Mouse (Mus musculus): ENCODE data around the gene Dcdc2b.

DNA sequence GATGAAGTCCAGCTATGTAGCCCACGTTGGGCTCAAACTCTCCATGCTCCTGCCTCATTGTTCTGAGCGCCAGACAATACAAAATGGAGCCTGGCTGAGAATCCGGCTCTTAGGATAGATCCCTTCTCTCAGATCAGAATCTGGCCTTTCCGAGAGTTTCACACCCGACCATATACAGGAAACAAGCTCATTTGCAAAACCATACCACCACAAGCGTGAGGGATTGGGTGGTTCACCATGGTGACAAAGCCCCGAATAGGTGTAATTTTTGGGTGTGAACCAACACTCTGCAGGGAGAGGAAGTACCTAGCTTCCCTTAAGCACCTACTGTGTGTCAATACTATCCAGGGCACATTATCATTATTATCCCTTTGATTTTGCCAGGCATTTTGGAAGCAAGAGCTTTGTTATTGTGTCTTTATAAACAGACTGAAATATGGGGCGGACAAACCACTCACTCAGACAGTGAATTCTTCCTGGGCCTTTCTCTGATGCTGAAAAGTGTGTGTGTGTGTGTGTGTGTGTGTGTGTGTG, 42.4 kb downstream of the Dcdc2b start:
- TF ChIP-seq GATA1 (IDR thresholded peaks at IDR 0.05; ENCODE audit: low read length): no peak
- no peak for TF ChIP-seq TAL1 (IDR thresholded peaks at IDR 0.05; ENCODE audit: low read length)
